Mouse (Mus musculus) heart, embryonic 13.5 days (tissue): ENCODE data around the gene Map1lc3b. TPM values are rescaled to one million over a fixed set of nuclear protein-coding genes. Genes with fewer than 3 reads are reported as not detected.
A peak's percentile ranks its signal among the peaks of the same experiment; 100 is the strongest.
"Not testable (repeated sequence)": the region's sequence is repeated elsewhere in the genome, so short reads cannot be mapped to it uniquely, and the experiment has no call there.

ENCODE experiments used
- ATAC-seq: fragments of 200-750 bp; cut with Nextera tagmentation; 2 replicates; pipeline ENCODE4 v1.8.0; 2017; ENCODE audit warnings: moderate TSS enrichment; ENCODE audit not compliant: insufficient number of reproducible peaks, low FRiP score, low TSS enrichment; ENCODE audit errors: extremely low read depth
- H3K27ac ChIP-seq: fragments of 300-500 bp; sonication (generic); replicated peaks from 2 replicates; pipeline ENCODE4 v1.5.1; 2015; ENCODE audit warnings: moderate library complexity, mild to moderate bottlenecking, inconsistent platforms
- H3K27me3 ChIP-seq: fragments of 300-500 bp; sonication (generic); replicated peaks from 2 replicates; pipeline ENCODE4 v1.6.1; 2015; ENCODE audit warnings: mild to moderate bottlenecking, inconsistent platforms
- H3K36me3 ChIP-seq: fragments of 300-500 bp; sonication (generic); 2 replicates; pipeline ENCODE4 v1.6.1; 2015; ENCODE audit warnings: mild to moderate bottlenecking, inconsistent platforms
- H3K4me1 ChIP-seq: fragments of 300-500 bp; sonication (generic); 2 replicates; pipeline ENCODE4 v1.6.1; 2015; ENCODE audit warnings: inconsistent platforms
- H3K4me2 ChIP-seq: fragments of 300-500 bp; sonication (generic); 2 replicates; pipeline ENCODE4 v1.6.1; 2015; ENCODE audit warnings: inconsistent platforms, mild to moderate bottlenecking, moderate library complexity
- H3K4me3 ChIP-seq: fragments of 300-500 bp; sonication (generic); 2 replicates; pipeline ENCODE4 v1.5.1; 2015; ENCODE audit warnings: moderate library complexity, mild to moderate bottlenecking, inconsistent platforms
- H3K9ac ChIP-seq: fragments of 300-500 bp; sonication (generic); 2 replicates; pipeline ENCODE4 v1.6.1; 2015; ENCODE audit warnings: inconsistent platforms, mild to moderate bottlenecking, moderate library complexity
- H3K9me3 ChIP-seq: fragments of 300-500 bp; sonication (generic); 2 replicates; pipeline ENCODE4 v1.6.1; 2016; ENCODE audit warnings: inconsistent platforms
- WGBS: fragments of 180-500 bp; shearing (Covaris S2); methylation state at CpG from one replicate; pipeline ENCODE4 v1.1.7; 2015; ENCODE audit warnings: mixed read lengths; 5-methylcytosine and 5-hydroxymethylcytosine counted together
- polyA plus RNA-seq: library from polyadenylated mRNA; unstranded; fragments of >200 nt; fragmentation: Nextera tagmentation; extraction: Ambion mirVana; gene quantifications from 2 replicates; pipeline ENCODE4 v1.2.1, GENCODE M21; 2015

The Map1lc3b gene
- polyA plus RNA-seq, 1 experiment from 2014 or later: 188 TPM

GRCm38 (mm10) chr8:121591178-121592066 is 1.3 kb downstream of the Map1lc3b start:
- H3K9me3 ChIP-seq: no peaks in the 10 kb centered on the region
- peak overlapping the region; percentile 90 for H3K4me2 ChIP-seq
- no peaks in the 10 kb centered on the region for H3K27me3 ChIP-seq
- 16% methylated on average over 20 of the region's 20 CpGs for WGBS
- ATAC-seq: peak; percentile 5; the same call in 1 of the 2 replicates
- peak overlapping the region; percentile 93 for H3K9ac ChIP-seq
- peaks cover 34% of the 10 kb centered on the region for H3K36me3 ChIP-seq
- H3K4me1 ChIP-seq: peaks cover 37% of the 10 kb centered on the region
- peak overlapping the region; percentile 58; the same call in 1 of the 2 replicates for H3K27ac ChIP-seq
- peak overlapping the region; percentile 73 for H3K4me3 ChIP-seq

GRCm38 (mm10) chr8:121593293-121593692 is 3.1 kb downstream of the Map1lc3b start:
- 89% methylated on average over 5 of the region's 5 CpGs for WGBS
- Histone ChIP-seq H3K4me2 (no peak overlapping the region), H3K4me1 (peaks cover 37% of the 10 kb centered on the region), H3K27ac (0 out of 2 replicates have a peak overlapping the region, but pooled peaks have one; percentile 26), H3K36me3 (peaks cover 50% of the 10 kb centered on the region), H3K9me3 (no peaks in the 10 kb centered on the region), H3K4me3 (no peak overlapping the region), H3K27me3 (no peaks in the 10 kb centered on the region), H3K9ac (no peak overlapping the region)
- no peak for ATAC-seq

- H3K4me3 ChIP-seq: no peak overlapping the region
- no peak overlapping the region for H3K4me2 ChIP-seq
- peak overlapping the region; percentile 50 for H3K27ac ChIP-seq
- H3K27me3 ChIP-seq: no peaks in the 10 kb centered on the region
- no peak for ATAC-seq
- H3K9me3 ChIP-seq: no peaks in the 10 kb centered on the region
- peaks cover 37% of the 10 kb centered on the region for H3K4me1 ChIP-seq
- 73% methylated on average over 9 of the region's 9 CpGs for WGBS
- H3K9ac ChIP-seq: no peak overlapping the region
- peaks cover 52% of the 10 kb centered on the region for H3K36me3 ChIP-seq
Measured at GRCm38 (mm10) chr8:121593983-121594382, 3.8 kb downstream of the Map1lc3b start.

GRCm38 (mm10) chr8:121597492-121597891 is 7.3 kb downstream of the Map1lc3b start:
- H3K27me3 ChIP-seq, H3K9ac ChIP-seq, H3K27ac ChIP-seq, H3K4me3 ChIP-seq, H3K9me3 ChIP-seq, H3K4me2 ChIP-seq, ATAC-seq: not testable (repeated sequence)
- H3K4me1 ChIP-seq: peaks cover 15% of the 10 kb centered on the region
- whole genome bisulfite sequencing: 78% methylated on average over 2 of the region's 2 CpGs
- H3K36me3 ChIP-seq: peaks cover 85% of the 10 kb centered on the region

GRCm38 (mm10) chr8:121598190-121598589 is 8.0 kb downstream of the Map1lc3b start:
- no peak for ATAC-seq
- WGBS: 84% methylated on average over 7 of the region's 7 CpGs

GRCm38 (mm10) chr8:121598892-121599291 is 8.7 kb downstream of the Map1lc3b start:
- Histone ChIP-seq H3K36me3 (peaks cover 92% of the 10 kb centered on the region), H3K4me3 (no peak overlapping the region), H3K27me3 (no peaks in the 10 kb centered on the region), H3K4me2 (no peak overlapping the region), H3K27ac (no peak overlapping the region), H3K4me1 (peaks cover 6% of the 10 kb centered on the region; the same call in 1 of the 2 replicates), H3K9ac (no peak overlapping the region), H3K9me3 (no peaks in the 10 kb centered on the region)
- WGBS: 23% methylated on average over 7 of the region's 7 CpGs
- no peak for ATAC-seq

More at GRCm38 (mm10) chr8:121598190-121598589, 8.0 kb downstream of the Map1lc3b start:
- Histone ChIP-seq H3K9me3 (no peaks in the 10 kb centered on the region), H3K9ac (no peak overlapping the region), H3K27ac (no peak overlapping the region), H3K36me3 (peaks cover 92% of the 10 kb centered on the region), H3K4me3 (no peak overlapping the region), H3K27me3 (no peaks in the 10 kb centered on the region), H3K4me2 (no peak overlapping the region), H3K4me1 (peaks cover 11% of the 10 kb centered on the region; the same call in 1 of the 2 replicates)

- H3K27ac ChIP-seq: no peak overlapping the region
- ATAC-seq: no peak
- H3K27me3 ChIP-seq: no peaks in the 10 kb centered on the region
- H3K9ac ChIP-seq: no peak overlapping the region
- H3K4me2 ChIP-seq: no peak overlapping the region
- WGBS: 84% methylated on average over 14 of the region's 14 CpGs
- H3K36me3 ChIP-seq: peaks cover 92% of the 10 kb centered on the region
- H3K4me1 ChIP-seq: no peaks in the 10 kb centered on the region
- H3K4me3 ChIP-seq: no peak overlapping the region
- H3K9me3 ChIP-seq: no peaks in the 10 kb centered on the region
Measured at GRCm38 (mm10) chr8:121599842-121600241, 9.7 kb downstream of the Map1lc3b start.

GRCm38 (mm10) chr8:121602411-121602810 is 12.2 kb downstream of the Map1lc3b start:
- H3K4me1 ChIP-seq: no peaks in the 10 kb centered on the region
- H3K27me3 ChIP-seq: no peaks in the 10 kb centered on the region
- no peak overlapping the region for H3K9ac ChIP-seq
- no peaks in the 10 kb centered on the region for H3K9me3 ChIP-seq
- H3K4me2 ChIP-seq: no peak overlapping the region
- no peak overlapping the region for H3K4me3 ChIP-seq
- H3K27ac ChIP-seq: no peak overlapping the region
- WGBS: 93% methylated on average over 12 of the region's 12 CpGs
- peaks cover 95% of the 10 kb centered on the region for H3K36me3 ChIP-seq
- ATAC-seq: no peak

- Histone ChIP-seq H3K9me3 (no peaks in the 10 kb centered on the region), H3K27me3 (no peaks in the 10 kb centered on the region), H3K36me3 (peaks cover 95% of the 10 kb centered on the region), H3K4me2 (no peak overlapping the region), H3K4me1 (no peaks in the 10 kb centered on the region), H3K27ac (no peak overlapping the region), H3K4me3 (no peak overlapping the region), H3K9ac (no peak overlapping the region)
- 24% methylated on average over 3 of the region's 3 CpGs for WGBS
- ATAC-seq: no peak
Measured at GRCm38 (mm10) chr8:121602860-121603259, 12.7 kb downstream of the Map1lc3b start.

GRCm38 (mm10) chr8:121603801-121604200 is 13.6 kb downstream of the Map1lc3b start:
- Histone ChIP-seq H3K27ac (no peak overlapping the region), H3K4me1 (no peaks in the 10 kb centered on the region), H3K4me2 (no peak overlapping the region), H3K9ac (no peak overlapping the region), H3K9me3 (no peaks in the 10 kb centered on the region), H3K36me3 (peaks cover 99% of the 10 kb centered on the region), H3K4me3 (no peak overlapping the region), H3K27me3 (no peaks in the 10 kb centered on the region)
- no peak for ATAC-seq
- WGBS: 92% methylated on average over 12 of the region's 12 CpGs

GRCm38 (mm10) chr8:121607661-121608060 is 17.5 kb downstream of the Map1lc3b start:
- Histone ChIP-seq H3K27ac (no peak overlapping the region), H3K9ac (no peak overlapping the region), H3K27me3 (no peaks in the 10 kb centered on the region), H3K9me3 (no peaks in the 10 kb centered on the region), H3K36me3 (peaks cover 89% of the 10 kb centered on the region), H3K4me2 (no peak overlapping the region), H3K4me3 (no peak overlapping the region), H3K4me1 (no peaks in the 10 kb centered on the region)
- 79% methylated on average over 5 of the region's 5 CpGs for WGBS
- ATAC-seq: no peak
